Mouse (Mus musculus) lung, embryonic 16.5 days (tissue): ENCODE data around the gene Gucy1b1. TPM values are rescaled to one million over a fixed set of nuclear protein-coding genes. Genes with fewer than 3 reads are reported as not detected.
A peak's percentile ranks its signal among the peaks of the same experiment; 100 is the strongest.

Experiments used
- ATAC-seq: fragments of 200-750 bp; cut with Nextera tagmentation; 2 replicates; pipeline ENCODE4 v1.8.0; 2017; ENCODE audit warnings: low read depth, mild to moderate bottlenecking, moderate library complexity
- H3K27ac ChIP-seq: fragments of 300-500 bp; sonication (generic); 2 replicates; pipeline ENCODE4 v1.5.1; 2014; ENCODE audit warnings: mild to moderate bottlenecking, control low read depth, low read length
- H3K27me3 ChIP-seq: fragments of 300-500 bp; sonication (generic); 2 replicates; pipeline ENCODE4 v1.6.1; 2014; ENCODE audit warnings: low read depth, low read length, mixed read lengths; ENCODE audit not compliant: control insufficient read depth, insufficient read depth
- H3K36me3 ChIP-seq: fragments of 300-500 bp; sonication (generic); 2 replicates; pipeline ENCODE4 v1.6.1; 2014; ENCODE audit warnings: low read length; ENCODE audit not compliant: control insufficient read depth, insufficient read depth
- H3K4me1 ChIP-seq: fragments of 300-500 bp; sonication (generic); replicated peaks from 2 replicates; pipeline ENCODE4 v1.6.1; 2014; ENCODE audit warnings: low read length, mixed read lengths; ENCODE audit not compliant: control insufficient read depth, insufficient read depth
- H3K4me2 ChIP-seq: fragments of 300-500 bp; sonication (generic); 2 replicates; pipeline ENCODE4 v1.6.1; 2014; ENCODE audit warnings: low read depth, low read length, control low read depth
- H3K4me3 ChIP-seq: fragments of 300-500 bp; sonication (generic); 2 replicates; pipeline ENCODE4 v1.5.1; 2014; ENCODE audit warnings: mild to moderate bottlenecking, low read length, control low read depth
- H3K9ac ChIP-seq: fragments of 300-500 bp; sonication (generic); 2 replicates; pipeline ENCODE4 v1.6.1; 2014; ENCODE audit warnings: low read length, control low read depth
- H3K9me3 ChIP-seq: fragments of 300-500 bp; sonication (generic); 2 replicates; pipeline ENCODE4 v1.6.1; 2016; ENCODE audit warnings: low read length; ENCODE audit not compliant: control insufficient read depth
- WGBS: fragments of 180-500 bp; shearing (Covaris S2); extraction: QIAGEN DNeasy Blood & Tissue Kit; methylation state at CpG from one replicate; pipeline ENCODE4 v1.1.7; 2014; 5-methylcytosine and 5-hydroxymethylcytosine counted together
- polyA plus RNA-seq: library from polyadenylated mRNA; unstranded; fragments of >200 nt; fragmentation: Nextera tagmentation; extraction: Ambion mirVana; gene quantifications from 2 replicates; pipeline ENCODE4 v1.2.1, GENCODE M21; 2015

The Gucy1b1 gene
- polyA plus RNA-seq, 1 experiment from 2014 or later, result 88.9 TPM

GRCm38 (mm10) chr3:82014148-82014703 is 60.3 kb downstream of the Gucy1b1 start:
- H3K4me2 ChIP-seq, result no peak overlapping the region
- no peaks in the 10 kb centered on the region for H3K27me3 ChIP-seq
- H3K36me3 ChIP-seq, result no peaks in the 10 kb centered on the region
- no peaks in the 10 kb centered on the region for H3K4me1 ChIP-seq
- no peak for ATAC-seq
- 56% methylated on average over 7 of the region's 7 CpGs for whole genome bisulfite sequencing
- no peak overlapping the region for H3K27ac ChIP-seq
- no peaks in the 10 kb centered on the region for H3K9me3 ChIP-seq
- H3K9ac ChIP-seq, result no peak overlapping the region
- H3K4me3 ChIP-seq, result no peak overlapping the region

GRCm38 (mm10) chr3:82007002-82007401 is 67.5 kb downstream of the Gucy1b1 start:
- no peak for ATAC-seq
- H3K27ac ChIP-seq, result no peak overlapping the region
- no peak overlapping the region for H3K4me3 ChIP-seq
- no peaks in the 10 kb centered on the region for H3K27me3 ChIP-seq
- no peaks in the 10 kb centered on the region for H3K36me3 ChIP-seq
- H3K9ac ChIP-seq, result no peak overlapping the region
- no peaks in the 10 kb centered on the region for H3K4me1 ChIP-seq
- H3K9me3 ChIP-seq, result no peaks in the 10 kb centered on the region
- WGBS, result 85% methylated on average over 1 of the region's 1 CpGs
- H3K4me2 ChIP-seq, result no peak overlapping the region

DNA sequence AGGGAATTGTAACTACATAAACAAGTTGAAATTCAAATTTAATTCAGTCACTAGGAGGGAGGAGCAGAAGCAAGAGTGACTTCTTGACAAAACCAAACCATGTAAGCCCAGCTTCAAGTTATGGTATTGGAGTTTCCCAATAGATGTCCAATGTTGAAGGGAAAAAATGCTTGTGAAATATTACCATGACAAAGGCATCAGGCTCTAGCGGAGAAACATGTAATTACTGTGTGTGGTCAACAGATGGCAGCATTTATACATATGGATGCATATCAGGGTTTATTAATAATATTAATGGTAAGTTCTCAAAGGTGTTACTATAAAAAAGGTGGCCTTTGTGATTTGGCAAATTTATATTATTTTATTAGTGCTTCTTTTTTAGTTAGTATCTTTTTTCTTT is 78.5 kb downstream of the Gucy1b1 start:
- no peak overlapping the region for H3K27ac ChIP-seq
- no peak overlapping the region for H3K9ac ChIP-seq
- ATAC-seq, result no peak
- 0% methylated on average over 1 of the region's 1 CpGs for WGBS
- no peak overlapping the region for H3K4me3 ChIP-seq
- no peak overlapping the region for H3K4me2 ChIP-seq
- H3K27me3 ChIP-seq, result no peaks in the 10 kb centered on the region
- H3K4me1 ChIP-seq, result 0 out of 2 replicates have a peak, but pooled peaks cover 4% of the 10 kb centered on the region
- H3K9me3 ChIP-seq, result no peaks in the 10 kb centered on the region
- no peaks in the 10 kb centered on the region for H3K36me3 ChIP-seq

DNA sequence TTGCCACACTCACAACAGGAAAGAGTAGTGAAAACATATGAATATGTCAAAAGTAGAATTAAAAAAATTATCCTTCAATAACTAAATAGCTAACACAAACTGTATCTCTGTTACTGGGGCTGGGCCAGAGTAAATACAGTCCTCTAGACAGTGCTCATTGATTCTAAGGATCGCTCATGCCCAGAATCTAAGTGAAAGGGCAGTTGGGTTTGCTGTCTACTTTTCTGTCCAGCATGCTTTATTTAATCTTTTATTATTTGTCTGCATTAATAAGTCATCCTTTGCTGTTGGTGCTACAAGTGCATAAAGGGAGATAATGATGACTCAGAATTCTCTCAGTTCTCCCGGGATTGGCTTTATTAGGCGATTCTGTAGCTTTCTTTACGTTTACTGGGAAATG is 79.1 kb downstream of the Gucy1b1 start:
- no peak for ATAC-seq
- WGBS, result 37% methylated on average over 4 of the region's 4 CpGs
- no peak overlapping the region for H3K4me2 ChIP-seq
- H3K4me3 ChIP-seq, result no peak overlapping the region
- H3K27ac ChIP-seq, result no peak overlapping the region
- H3K27me3 ChIP-seq, result no peaks in the 10 kb centered on the region
- H3K9me3 ChIP-seq, result no peaks in the 10 kb centered on the region
- H3K36me3 ChIP-seq, result no peaks in the 10 kb centered on the region
- H3K9ac ChIP-seq, result no peak overlapping the region
- H3K4me1 ChIP-seq, result 0 out of 2 replicates have a peak, but pooled peaks cover 4% of the 10 kb centered on the region

DNA sequence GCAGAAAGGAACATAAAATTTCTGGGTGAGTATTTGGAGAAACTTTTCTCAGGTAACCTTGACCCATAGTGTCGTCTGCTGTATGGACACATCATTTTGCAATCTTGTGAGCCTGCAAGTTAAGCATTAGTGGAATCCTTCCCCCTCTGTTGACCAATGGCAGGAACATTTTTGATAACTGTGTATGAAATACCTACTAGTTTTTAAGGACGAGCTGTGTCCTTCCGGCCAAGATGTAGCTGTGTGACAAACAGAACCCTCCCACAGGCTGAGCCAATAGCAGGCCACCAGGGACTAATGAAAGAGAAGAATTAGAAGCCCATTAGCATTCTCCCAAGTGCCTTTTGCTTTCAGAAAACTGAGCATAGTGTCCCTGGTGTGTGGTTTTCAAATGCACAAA is 84.0 kb downstream of the Gucy1b1 start:
- no peak overlapping the region for H3K9ac ChIP-seq
- ATAC-seq, result no peak
- no peaks in the 10 kb centered on the region for H3K27me3 ChIP-seq
- H3K4me3 ChIP-seq, result no peak overlapping the region
- peaks cover 9% of the 10 kb centered on the region for H3K4me1 ChIP-seq
- no peaks in the 10 kb centered on the region for H3K9me3 ChIP-seq
- H3K36me3 ChIP-seq, result no peaks in the 10 kb centered on the region
- 53% methylated on average over 3 of the region's 3 CpGs for WGBS
- no peak overlapping the region for H3K4me2 ChIP-seq
- no peak overlapping the region for H3K27ac ChIP-seq

DNA sequence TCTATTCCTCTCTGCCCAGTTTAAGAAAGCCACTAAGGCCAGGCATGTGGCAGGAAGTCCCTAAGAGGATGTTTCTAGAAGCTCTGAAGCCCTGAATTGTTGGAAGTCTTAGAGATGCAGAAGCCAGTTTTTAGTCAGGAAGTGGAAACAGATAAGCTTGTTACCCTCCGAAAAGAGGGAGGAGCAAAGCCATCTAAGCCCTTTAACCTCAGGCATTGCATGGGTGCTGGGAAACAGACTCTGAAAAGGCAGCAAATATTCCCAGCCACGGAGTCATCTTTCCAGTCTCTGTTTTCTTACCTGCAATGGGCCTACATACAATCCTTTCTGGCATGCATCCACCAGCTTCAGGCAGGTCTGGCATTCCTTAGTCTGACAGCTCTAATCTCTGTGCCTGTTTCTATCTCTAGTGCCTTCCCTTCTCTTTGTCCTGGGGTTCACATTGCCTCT is 84.8 kb downstream of the Gucy1b1 start:
- Histone ChIP-seq H3K9ac (no peak overlapping the region), H3K27ac (peak overlapping the region; percentile 9; the same call in 1 of the 2 replicates), H3K9me3 (no peaks in the 10 kb centered on the region), H3K4me3 (no peak overlapping the region), H3K4me1 (peaks cover 9% of the 10 kb centered on the region), H3K27me3 (no peaks in the 10 kb centered on the region), H3K4me2 (no peak overlapping the region), H3K36me3 (no peaks in the 10 kb centered on the region)
- 0 out of 2 replicates have a peak, but pooled peaks have one; percentile 15 for ATAC-seq
- 21% methylated on average over 2 of the region's 2 CpGs for WGBS

- Histone ChIP-seq H3K27ac (no peak overlapping the region), H3K4me2 (no peak overlapping the region), H3K4me3 (no peak overlapping the region), H3K27me3 (no peaks in the 10 kb centered on the region), H3K9me3 (no peaks in the 10 kb centered on the region), H3K36me3 (no peaks in the 10 kb centered on the region), H3K4me1 (peaks cover 8% of the 10 kb centered on the region), H3K9ac (no peak overlapping the region)
- 87% methylated on average over 3 of the region's 3 CpGs for WGBS
- no peak for ATAC-seq
Observed at GRCm38 (mm10) chr3:81987628-81988027, 86.9 kb downstream of the Gucy1b1 start.

DNA sequence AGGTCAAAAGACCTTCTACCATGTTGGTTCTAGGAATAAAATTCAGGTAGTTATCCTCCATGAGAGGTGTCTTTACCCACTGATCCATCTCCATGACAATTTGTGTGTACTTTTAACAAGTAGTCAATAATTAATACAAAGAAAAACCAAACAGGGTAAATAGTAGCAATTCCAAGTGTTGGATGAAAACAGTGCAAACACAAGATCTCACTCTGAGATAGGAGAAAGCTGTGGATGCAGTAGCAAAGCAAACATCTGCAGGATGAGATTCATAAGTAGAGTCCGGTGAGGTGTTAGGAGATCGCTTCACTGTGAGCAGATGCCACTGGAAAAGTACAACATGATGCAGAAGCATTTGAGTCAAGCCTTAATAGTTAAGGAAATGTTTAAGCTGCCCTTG is 88.4 kb downstream of the Gucy1b1 start:
- Histone ChIP-seq H3K27ac (no peak overlapping the region), H3K9me3 (no peaks in the 10 kb centered on the region), H3K4me3 (no peak overlapping the region), H3K36me3 (no peaks in the 10 kb centered on the region), H3K4me2 (no peak overlapping the region), H3K9ac (no peak overlapping the region), H3K27me3 (no peaks in the 10 kb centered on the region), H3K4me1 (peaks cover 5% of the 10 kb centered on the region)
- no peak for ATAC-seq
- 77% methylated on average over 2 of the region's 2 CpGs for WGBS

DNA sequence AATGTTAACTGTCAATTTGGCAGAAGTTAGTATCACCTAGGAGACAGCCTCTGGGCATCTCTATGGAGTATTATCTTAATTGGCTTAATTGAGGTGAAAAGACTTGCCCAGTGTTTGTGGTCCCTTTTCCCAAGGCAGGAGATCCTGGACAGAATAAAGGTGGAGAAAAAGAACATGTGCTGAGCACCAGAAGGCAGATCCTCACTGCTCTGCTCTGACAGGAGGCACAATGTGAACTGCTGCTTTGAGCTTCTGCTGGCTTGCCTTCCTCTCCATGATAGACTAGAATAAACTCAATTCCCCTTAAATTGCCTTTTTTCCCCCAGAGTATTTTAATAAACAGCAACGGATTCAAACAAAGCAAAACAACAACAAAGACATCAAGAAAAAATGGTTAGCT is 89.4 kb downstream of the Gucy1b1 start:
- H3K36me3 ChIP-seq, result no peaks in the 10 kb centered on the region
- H3K4me2 ChIP-seq, result no peak overlapping the region
- no peaks in the 10 kb centered on the region for H3K27me3 ChIP-seq
- no peak overlapping the region for H3K9ac ChIP-seq
- no peak overlapping the region for H3K4me3 ChIP-seq
- 57% methylated on average over 1 of the region's 1 CpGs for WGBS
- H3K27ac ChIP-seq, result no peak overlapping the region
- ATAC-seq, result no peak
- no peaks in the 10 kb centered on the region for H3K9me3 ChIP-seq
- peaks cover 5% of the 10 kb centered on the region for H3K4me1 ChIP-seq
